Comparison of ENCODE assay signal across 13 mouse cellular contexts in the genomic region with DNA sequence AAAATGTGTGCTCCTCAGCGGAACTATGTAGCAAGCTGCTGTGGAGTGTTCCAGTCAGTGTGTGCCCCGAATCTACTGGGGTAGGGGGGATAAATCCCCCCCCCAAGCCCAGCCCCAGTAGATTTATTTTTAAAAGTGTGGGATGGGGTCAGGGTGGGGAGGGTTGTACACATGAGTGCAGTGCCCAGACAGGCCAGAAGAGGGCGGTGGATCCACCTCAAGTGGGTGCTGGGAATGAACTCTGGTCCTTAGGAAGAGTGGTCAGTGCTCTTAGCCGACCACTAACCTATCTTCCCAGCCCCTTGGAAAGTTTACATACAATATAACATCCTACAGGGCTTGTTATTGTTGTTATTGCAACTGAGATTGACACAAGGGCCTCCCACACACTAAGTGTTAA. TPM values are rescaled to one million over a fixed set of nuclear protein-coding genes. Genes with fewer than 3 reads are reported as not detected.
A peak's percentile ranks its signal among the peaks of the same experiment; 100 is the strongest.
DNase-seq lines count a peak whose midpoint lies in the region; ATAC-seq and TF ChIP-seq lines count a peak whose summit lies in the region.
"Had no signal": no experiment of that assay in that cellular context is flagged by ENCODE, and none has a peak within 500 bp of the region (broad histone marks: within the 10 kb centered on the region; RNA-seq: fewer than 3 reads in every experiment).

No protein-coding gene starts in this region.

- no peaks in the 10 kb centered on the region for H3K9me3 ChIP-seq in MEL (replicated peaks; ENCODE audit: insufficient read depth, low read length)
- H3K9me3 ChIP-seq: neural tube, embryonic 13.5 days had no signal

- WGBS in lung, adult 2 months: 59% methylated on average over 4 of the region's 4 CpGs

- no peak for TF ChIP-seq EP300 in MEL (IDR thresholded peaks at IDR 0.05; ENCODE audit: low read depth in 1 of 2, low read length in 2 of 2)

- peak; percentile 15 for TF ChIP-seq RAD21 in MEL (IDR thresholded peaks at IDR 0.05; ENCODE audit: low read depth, low read length)

- no peak overlapping the region for H3K27ac ChIP-seq in MEL (ENCODE audit: control insufficient read depth, low read depth, low read length)
- H3K27ac ChIP-seq: macrophage; neural tube, embryonic 13.5 days had no signal

- H3K27me3 ChIP-seq in MEL (ENCODE audit: control insufficient read depth in 1 of 2, insufficient read depth in 2 of 2, low read length in 2 of 2): peaks cover 9% of the 10 kb centered on the region in 2 experiments; a peak in 3 of 4 replicates
- H3K27me3 ChIP-seq: neural tube, embryonic 13.5 days had no signal

- no peaks in the 10 kb centered on the region for H3K79me2 ChIP-seq in MEL (ENCODE audit: control insufficient read depth, insufficient read depth, low read length, poor library complexity)

- TF ChIP-seq POLR2A in lung, adult 2 months (IDR thresholded peaks at IDR 0.05; ENCODE audit: borderline replicate concordance, extremely low read depth, low read depth, low read length): no peak
- TF ChIP-seq POLR2A in MEL (IDR thresholded peaks at IDR 0.05; ENCODE audit: control insufficient read depth in 1 of 2, insufficient read depth in 1 of 2, low read depth in 1 of 2, low read length in 2 of 2, poor library complexity in 1 of 2): no peak

- H3K9ac ChIP-seq in MEL (ENCODE audit: control insufficient read depth, low read depth, low read length, poor library complexity, severe bottlenecking): no peak overlapping the region
- H3K9ac ChIP-seq: neural tube, embryonic 13.5 days had no signal

- peak; percentile 36 to 46 for DNase-seq in cerebellum, postnatal 10 days
- DNase-seq in cerebellum, postnatal 4 days (ENCODE audit: low spot score in 2 of 2): no peak
- no peak for DNase-seq in lung, adult 2 months
- no peak for DNase-seq in lung, postnatal 25 days (ENCODE audit: low spot score)
- peak; percentile 40 for DNase-seq in MEL (ENCODE audit: low read depth, low spot score)
- no peak for DNase-seq in T-cell, adult 2 months (ENCODE audit: low spot score)
- DNase-seq in urinary bladder, postnatal 14 days (ENCODE audit: low spot score): no peak
- DNase-seq: embryo, embryonic 11 days; heart, postnatal 10 days had no signal

- H3K36me3 ChIP-seq in MEL (ENCODE audit: control insufficient read depth in 1 of 2, insufficient read depth in 2 of 2, low read length in 2 of 2): no peaks in the 10 kb centered on the region
- H3K36me3 ChIP-seq: neural tube, embryonic 13.5 days had no signal

- no peaks in the 10 kb centered on the region for H3K4me1 ChIP-seq in lung, adult 2 months (ENCODE audit: control insufficient read depth, insufficient read depth, low read length)
- H3K4me1 ChIP-seq in MEL (ENCODE audit: control insufficient read depth in 1 of 2, insufficient read depth in 2 of 2, low read length in 2 of 2): no peaks in the 10 kb centered on the region

- H3K4me3 ChIP-seq in lung, adult 2 months (replicated peaks; ENCODE audit: extremely low read depth, low read depth, low read length): no peak overlapping the region
- no peak overlapping the region for H3K4me3 ChIP-seq in MEL (ENCODE audit: control insufficient read depth in 1 of 2, insufficient read depth in 1 of 2, low read depth in 2 of 2, low read length in 2 of 2)
- H3K4me3 ChIP-seq: neural tube, embryonic 13.5 days had no signal

- ATAC-seq in megakaryocyte progenitor cell, adult 5-6 weeks (replicated peaks; ENCODE audit: poor library complexity): peak; percentile 66
- ATAC-seq: forebrain, embryonic 14.5 days had no signal

- peak; percentile 50; the same call in 1 of the 2 replicates for TF ChIP-seq CTCF in lung, adult 2 months (IDR thresholded peaks at IDR 0.05; ENCODE audit: insufficient read depth, low read length)
- TF ChIP-seq CTCF in MEL (IDR thresholded peaks at IDR 0.05 in 2 of 3, conservative IDR thresholded peaks at IDR 0.05 in 1 of 3; ENCODE audit: control insufficient read depth in 1 of 3, insufficient read depth in 1 of 3, low read depth in 2 of 3, low read length in 3 of 3, poor library complexity in 1 of 3, severe bottlenecking in 1 of 3): peak; percentile 58 to 77 (median 73)

TF ChIP-seq in MEL, 35 proteins besides CTCF, POLR2A, EP300 and RAD21:
- 0 out of 2 replicates have a peak, but pooled peaks have one; percentile 4 for TF ChIP-seq ZC3H11A (IDR thresholded peaks at IDR 0.05; ENCODE audit: low read depth, low read length)
- TF ChIP-seq HCFC1 (IDR thresholded peaks at IDR 0.05; ENCODE audit: low read depth, low read length): no peak
- peak; percentile 61 for TF ChIP-seq SMC3 (IDR thresholded peaks at IDR 0.05; ENCODE audit: low read depth, low read length)

RNA-seq across cellular contexts. Expression of gene Chchd6, which starts 12.5 kb away (rescaled TPM):
- polyA plus RNA-seq in lung, adult 2 months (2012; rRNA removed): 55.4 and 60.1 TPM in 2 replicates
- 49.5 and 53.0 TPM in 2 replicates for total RNA-seq in MEL (2012; rRNA removed)
- polyA plus RNA-seq in MEL (2012; ENCODE audit: insufficient read depth in 1 of 2, insufficient read length in 2 of 2, low read depth in 1 of 2, low replicate concordance in 2 of 2, missing spikeins in 1 of 2): 10 to 100 TPM in 1 of 2 experiments, not detected in 1; 74.7 TPM
- 19.3 and 19.7 TPM in 2 replicates for total RNA-seq in megakaryocyte progenitor cell, adult 5-6 weeks (2015)
- 8.8 and 10.3 TPM in 2 replicates for total RNA-seq in megakaryocyte progenitor cell, adult 5-6 weeks (2017)

RNA-seq across cellular contexts. Expression of gene Txnrd3, which starts 35.8 kb away (rescaled TPM):
- 13.8 and 15.5 TPM in 2 replicates for polyA plus RNA-seq in lung, adult 2 months (2012; rRNA removed)
- total RNA-seq in MEL (2012; rRNA removed): 9.2 and 15.1 TPM in 2 replicates
- 1 to 10 TPM in 1 of 2 experiments, not detected in 1; 8.7 TPM for polyA plus RNA-seq in MEL (2012; ENCODE audit: insufficient read depth in 1 of 2, insufficient read length in 2 of 2, low read depth in 1 of 2, low replicate concordance in 2 of 2, missing spikeins in 1 of 2)
- 4.3 and 5.3 TPM in 2 replicates for total RNA-seq in megakaryocyte progenitor cell, adult 5-6 weeks (2015)
- total RNA-seq in megakaryocyte progenitor cell, adult 5-6 weeks (2017): 9.3 and 9.6 TPM in 2 replicates

Comparison
In these comparisons a context has a peak if more than half of its experiments do, and no peak if none do; other contexts are left out.
1. DNase-seq: peak in cerebellum, postnatal 10 days (2 of 2) and MEL (single experiment); none in cerebellum, postnatal 4 days (0 of 2), lung, adult 2 months (single experiment), lung, postnatal 25 days (single experiment), T-cell, adult 2 months (single experiment) and urinary bladder, postnatal 14 days (single experiment).